Mouse (Mus musculus) CH12.LX (cell line): ENCODE measurements around the gene Slc7a14. TPM values are rescaled to one million over a fixed set of nuclear protein-coding genes. Genes with fewer than 3 reads are reported as not detected.

Experiments used
- DNase-seq: peaks from one replicate; pipeline ENCODE4 v3.0.0-alpha.2; 2013; ENCODE audit errors: extremely low read depth
- H3K27ac ChIP-seq: 2 replicates; pipeline ENCODE4 v1.5.1; 2012; ENCODE audit warnings: low read depth, mild to moderate bottlenecking, control low read depth, moderate library complexity; ENCODE audit not compliant: insufficient read depth
- H3K27me3 ChIP-seq: replicated peaks from 2 replicates; pipeline ENCODE3; 2012; ENCODE audit warnings: inconsistent platforms
- H3K36me3 ChIP-seq, 2 experiments: replicated peaks in 1 of 2; 2 replicates each; pipeline versions ENCODE3 to v1.6.1; 2012; ENCODE audit warnings: inconsistent platforms in 1 of 2, low read length in 1 of 2, mild to moderate bottlenecking in 1 of 2, mixed read lengths in 1 of 2, moderate library complexity in 1 of 2; ENCODE audit not compliant: control insufficient read depth in 1 of 2, insufficient read depth in 1 of 2
- H3K4me1 ChIP-seq, 2 experiments: 2 replicates each; pipeline ENCODE4 v1.6.1; 2012; ENCODE audit warnings: inconsistent platforms in 1 of 2, moderate library complexity in 1 of 2; ENCODE audit not compliant: insufficient read depth in 2 of 2, control insufficient read depth in 1 of 2
- H3K4me2 ChIP-seq: 2 replicates; pipeline ENCODE4 v1.6.1; 2012; ENCODE audit warnings: low read depth, mild to moderate bottlenecking, control low read depth; ENCODE audit not compliant: poor library complexity, insufficient read depth, severe bottlenecking
- H3K4me3 ChIP-seq, 3 experiments: fragments of 150-350 bp in 1 of 3; sonication (generic) in 1 of 3; replicated peaks in 1 of 3; 2 replicates each; pipeline versions ENCODE3 to v1.5.1; 2011 to 2012; ENCODE audit warnings: low read depth in 2 of 3, low read length in 2 of 3, mild to moderate bottlenecking in 2 of 3, moderate library complexity in 2 of 3, control low read depth in 1 of 3, improper control_type of control experiment in 1 of 3, inconsistent platforms in 1 of 3, mixed read lengths in 1 of 3; ENCODE audit not compliant: poor library complexity in 1 of 3
- H3K79me2 ChIP-seq: replicated peaks from 2 replicates; pipeline ENCODE4 v1.6.1; 2012; ENCODE audit warnings: mild to moderate bottlenecking, moderate library complexity; ENCODE audit not compliant: control insufficient read depth, poor library complexity, insufficient read depth, severe bottlenecking; ENCODE audit errors: extremely low read depth
- H3K9ac ChIP-seq: 2 replicates; pipeline ENCODE4 v1.6.1; 2012; ENCODE audit warnings: low read depth, mild to moderate bottlenecking, control low read depth, moderate library complexity; ENCODE audit not compliant: insufficient read depth
- H3K9me3 ChIP-seq: replicated peaks from 2 replicates; pipeline ENCODE3; 2012; ENCODE audit warnings: low read length, inconsistent platforms, mixed read lengths
- CHD2 ChIP-seq: IDR thresholded peaks from 2 replicates; pipeline ENCODE4 v1.6.1; 2011; ENCODE audit warnings: low read length, improper control_type of control experiment
- E2F4 ChIP-seq: IDR thresholded peaks from 2 replicates; pipeline ENCODE4 v1.6.1; 2011; ENCODE audit warnings: low read depth, low read length, improper control_type of control experiment; ENCODE audit not compliant: insufficient replicate concordance
- ELF1 ChIP-seq: IDR thresholded peaks from 2 replicates; pipeline ENCODE4 v1.6.1; 2014; ENCODE audit warnings: low read depth, mild to moderate bottlenecking, inconsistent platforms, low read length, improper control_type of control experiment
- ETS1 ChIP-seq: conservative IDR thresholded peaks from 2 replicates; pipeline ENCODE4 v1.6.1; 2012; ENCODE audit warnings: low read depth, mild to moderate bottlenecking, inconsistent platforms, low read length, improper control_type of control experiment, moderate library complexity
- HCFC1 ChIP-seq: IDR thresholded peaks from 2 replicates; pipeline ENCODE4 v1.6.1; 2012; ENCODE audit warnings: low read depth, mild to moderate bottlenecking, inconsistent platforms, low read length, improper control_type of control experiment
- JUN ChIP-seq: IDR thresholded peaks from 2 replicates; pipeline ENCODE4 v1.6.1; 2011; ENCODE audit warnings: low read depth, mild to moderate bottlenecking, low read length, improper control_type of control experiment, moderate library complexity; ENCODE audit not compliant: insufficient read depth
- JUND ChIP-seq: conservative IDR thresholded peaks from 2 replicates; pipeline ENCODE4 v1.6.1; 2011; ENCODE audit warnings: low read depth, low read length, improper control_type of control experiment
- MAZ ChIP-seq: IDR thresholded peaks from 2 replicates; pipeline ENCODE4 v1.6.1; 2012; ENCODE audit warnings: low read depth, mild to moderate bottlenecking, inconsistent platforms, low read length, improper control_type of control experiment, moderate library complexity
- MEF2A ChIP-seq: IDR thresholded peaks from 2 replicates; pipeline ENCODE4 v1.6.1; 2014; ENCODE audit warnings: low read depth, mild to moderate bottlenecking, inconsistent platforms, low read length, improper control_type of control experiment, borderline replicate concordance
- NRF1 ChIP-seq: IDR thresholded peaks from 2 replicates; pipeline ENCODE4 v1.6.1; 2014; ENCODE audit warnings: low read depth, mild to moderate bottlenecking, inconsistent platforms, low read length, improper control_type of control experiment, moderate library complexity
- PAX5 ChIP-seq: IDR thresholded peaks from 2 replicates; pipeline ENCODE4 v1.6.1; 2012; ENCODE audit warnings: low read length, inconsistent platforms, mixed read lengths
- RAD21 ChIP-seq: IDR thresholded peaks from 2 replicates; pipeline ENCODE4 v1.6.1; 2011; ENCODE audit warnings: low read depth, mild to moderate bottlenecking, low read length, improper control_type of control experiment, moderate library complexity
- RCOR1 ChIP-seq: conservative IDR thresholded peaks from 2 replicates; pipeline ENCODE4 v1.6.1; 2012; ENCODE audit warnings: low read depth, mild to moderate bottlenecking, inconsistent platforms, low read length, improper control_type of control experiment
- TBP ChIP-seq: conservative IDR thresholded peaks from 2 replicates; pipeline ENCODE4 v1.6.1; 2011; ENCODE audit warnings: low read depth, low read length, improper control_type of control experiment
- TCF12 ChIP-seq: IDR thresholded peaks from 2 replicates; pipeline ENCODE4 v1.6.1; 2014; ENCODE audit warnings: low read depth, mild to moderate bottlenecking, inconsistent platforms, low read length, improper control_type of control experiment
- USF1 ChIP-seq: IDR thresholded peaks from 2 replicates; pipeline ENCODE4 v1.6.1; 2014; ENCODE audit warnings: low read depth, mild to moderate bottlenecking, inconsistent platforms, low read length, improper control_type of control experiment
- USF2 ChIP-seq: conservative IDR thresholded peaks from 2 replicates; pipeline ENCODE4 v1.6.1; 2011; ENCODE audit warnings: low read depth, low read length, improper control_type of control experiment
- ZC3H11A ChIP-seq: IDR thresholded peaks from 2 replicates; pipeline ENCODE4 v1.6.1; 2012; ENCODE audit warnings: low read depth, mild to moderate bottlenecking, inconsistent platforms, low read length, improper control_type of control experiment
- dilution Hi-C: fragments of 300-500 bp; cut with MboI; formaldehyde crosslinking; loops from 2 replicates; pipeline ENCODE4 v1.14.3; 2020; ENCODE audit warnings: low sequenced_read_pairs; ENCODE audit not compliant: extremely low pct_unique_long_range_greater_than_20kb, extremely low pct_ligation_motif_present
- in situ Hi-C: fragments of 300-500 bp; cut with MboI; formaldehyde crosslinking; loops from 3 replicates; pipeline ENCODE4 v1.14.3; 2019; ENCODE audit warnings: low sequenced_read_pairs, low pct_ligation_motif_present, low pct_unique_long_range_greater_than_20kb, mixed read lengths
- polyA plus RNA-seq: library from polyadenylated mRNA; unstranded; fragments of >175 nt; gene quantifications from 2 replicates; pipeline ENCODE4 v1.2.1, GENCODE M21; 2012; ENCODE audit warnings: low read depth; ENCODE audit not compliant: insufficient read length
- total RNA-seq, 2 experiments: library from RNA; depleted of rRNA; stranded (reverse); fragments of 300-350 nt in 1 of 2; fragments of >200 nt in 1 of 2; gene quantifications; 2 replicates each; pipeline ENCODE4 v1.2.3; 2012 to 2014

The Slc7a14 gene
- total and polyA plus RNA-seq, 3 experiments = not detected

- Histone ChIP-seq H3K27ac (no peak overlapping the region), H3K4me1 (peaks cover 0 to 31% of the 10 kb centered on the region in 2 experiments; a peak in 2 of 4 replicates), H3K9me3 (no peaks in the 10 kb centered on the region), H3K27me3 (no peaks in the 10 kb centered on the region), H3K79me2 (no peaks in the 10 kb centered on the region), H3K36me3 (no peaks in the 10 kb centered on the region), H3K4me2 (no peak overlapping the region), H3K9ac (no peak overlapping the region), H3K4me3 (no peak overlapping the region)
- no peak for DNase-seq
- dilution Hi-C loops (no loop called here), in situ Hi-C loops (no loop called here)
- TF ChIP-seq ETS1 = no peak
- no peak for TF ChIP-seq JUND
- no peak for TF ChIP-seq TCF12
- TF ChIP-seq PAX5 = no peak
- TF ChIP-seq HCFC1 = no peak
- no peak for TF ChIP-seq ELF1
Observed at GRCm38 (mm10) chr3:31217523-31217922, 92.7 kb downstream of the Slc7a14 start.

GRCm38 (mm10) chr3:31213802-31214201 is 96.4 kb downstream of the Slc7a14 start:
- in situ Hi-C loops = no loop called here
- no peak for DNase-seq
- no peak overlapping the region for H3K4me2 ChIP-seq
- no peak for TF ChIP-seq ZC3H11A
- no peak for TF ChIP-seq TBP
- TF ChIP-seq JUND = no peak
- TF ChIP-seq MAZ = no peak
- no peak for TF ChIP-seq ETS1
- no peak for TF ChIP-seq MEF2A
- no peak for TF ChIP-seq CHD2
- no peak for TF ChIP-seq TCF12
- no peak for TF ChIP-seq PAX5
- no peak for TF ChIP-seq NRF1
- TF ChIP-seq USF1 = no peak
- TF ChIP-seq USF2 = no peak
- no peak for TF ChIP-seq E2F4
- no peak for TF ChIP-seq RAD21
- TF ChIP-seq RCOR1 = no peak
- TF ChIP-seq JUN = no peak
- TF ChIP-seq, all 38 proteins: peak for 0
- H3K36me3 ChIP-seq = no peaks in the 10 kb centered on the region
- no peaks in the 10 kb centered on the region for H3K27me3 ChIP-seq
- H3K27ac ChIP-seq = no peak overlapping the region
- H3K79me2 ChIP-seq = no peaks in the 10 kb centered on the region
- H3K4me1 ChIP-seq = peaks cover 0 to 18% of the 10 kb centered on the region in 2 experiments; a peak in 2 of 4 replicates
- H3K4me3 ChIP-seq = no peak overlapping the region
- no peaks in the 10 kb centered on the region for H3K9me3 ChIP-seq
- no peak overlapping the region for H3K9ac ChIP-seq
- dilution Hi-C loops = no loop called here
